Mouse (Mus musculus) thymus, adult 2 months (tissue): ENCODE data around the gene Btbd16.

Experiments used
- CTCF ChIP-seq: fragments of 200-500 bp; IDR thresholded peaks from 2 replicates; pipeline ENCODE4 v1.5.1; 2012; ENCODE audit warnings: mild to moderate bottlenecking, control low read depth, low read length, moderate library complexity, borderline replicate concordance; ENCODE audit not compliant: control insufficient read depth, poor library complexity, insufficient read depth; ENCODE audit errors: extremely low read depth
- POLR2A ChIP-seq: fragments of 200-500 bp; IDR thresholded peaks from 2 replicates; pipeline ENCODE4 v1.6.1; 2012; ENCODE audit warnings: mild to moderate bottlenecking, low read length, control low read depth, moderate library complexity; ENCODE audit not compliant: control insufficient read depth, poor library complexity, insufficient read depth; ENCODE audit errors: extremely low read depth

GRCm38 (mm10) chr7:130797524-130797923 lies 23.7 kb downstream of the Btbd16 start:
- TF ChIP-seq CTCF (no peak), POLR2A (no peak)
